Mouse (Mus musculus) hindbrain, postnatal 0 days (tissue): ENCODE results near the gene Zfp157. TPM values are rescaled to one million over a fixed set of nuclear protein-coding genes. Genes with fewer than 3 reads are reported as not detected.
"Not testable (repeated sequence)": the region's sequence is repeated elsewhere in the genome, so short reads cannot be mapped to it uniquely, and the experiment has no call there.

Experiments used
- ATAC-seq: fragments of 200-750 bp; cut with Nextera tagmentation; 2 replicates; pipeline ENCODE4 v1.8.0; 2017; ENCODE audit warnings: mild to moderate bottlenecking, moderate TSS enrichment, moderate library complexity
- DNase-seq: peaks from one replicate; pipeline ENCODE4 v3.0.0-alpha.2; 2015; ENCODE audit warnings: low spot score
- H3K27ac ChIP-seq: fragments of 300-500 bp; sonication (generic); 2 replicates; pipeline ENCODE4 v1.5.1; 2014; ENCODE audit warnings: mild to moderate bottlenecking
- H3K27me3 ChIP-seq: fragments of 300-500 bp; sonication (generic); 2 replicates; pipeline ENCODE4 v1.6.1; 2014; ENCODE audit warnings: low read length, mixed read lengths; ENCODE audit not compliant: insufficient read depth
- H3K36me3 ChIP-seq: fragments of 300-500 bp; sonication (generic); 2 replicates; pipeline ENCODE4 v1.6.1; 2014; ENCODE audit warnings: low read length, mixed read lengths; ENCODE audit not compliant: insufficient read depth
- H3K4me1 ChIP-seq: fragments of 300-500 bp; sonication (generic); 2 replicates; pipeline ENCODE4 v1.6.1; 2014; ENCODE audit warnings: antibody characterized with exemption, low read length, mixed read lengths; ENCODE audit not compliant: insufficient read depth
- H3K4me2 ChIP-seq: fragments of 300-500 bp; sonication (generic); 2 replicates; pipeline ENCODE4 v1.6.1; 2014; ENCODE audit warnings: low read depth, mild to moderate bottlenecking, low read length, moderate library complexity, mixed read lengths
- H3K4me3 ChIP-seq: fragments of 300-500 bp; sonication (generic); 2 replicates; pipeline ENCODE4 v1.5.1; 2014; ENCODE audit warnings: low read length
- H3K9ac ChIP-seq: fragments of 300-500 bp; sonication (generic); replicated peaks from 2 replicates; pipeline ENCODE4 v1.6.1; 2014; ENCODE audit warnings: mild to moderate bottlenecking, low read length, moderate library complexity, mixed read lengths
- H3K9me3 ChIP-seq: fragments of 300-500 bp; sonication (generic); 2 replicates; pipeline ENCODE4 v1.6.1; 2016; ENCODE audit warnings: low read length, mixed read lengths
- CTCF ChIP-seq: IDR thresholded peaks from 2 replicates; pipeline ENCODE4 v1.5.1; 2016; ENCODE audit warnings: antibody characterized with exemption, control low read depth, low read depth
- WGBS: fragments of 180-500 bp; shearing (Covaris S2); extraction: QIAGEN DNeasy Blood & Tissue Kit; methylation state at CpG from one replicate; pipeline ENCODE4 v1.1.7; 2014; 5-methylcytosine and 5-hydroxymethylcytosine counted together
- polyA plus RNA-seq: library from polyadenylated mRNA; unstranded; fragments of >200 nt; fragmentation: Nextera tagmentation; extraction: Ambion mirVana; gene quantifications from 2 replicates; pipeline ENCODE4 v1.2.1, GENCODE M21; 2015
- total RNA-seq: library from RNA; depleted of rRNA; stranded (reverse); fragments of >200 nt; gene quantifications from 2 replicates; pipeline ENCODE4 v1.2.3, GENCODE M21; 2014; rRNA removed

Zfp157 gene
- 29.8 and 31.7 TPM in 2 replicates for total RNA-seq
- 40.3 and 43.7 TPM in 2 replicates for polyA plus RNA-seq

DNA sequence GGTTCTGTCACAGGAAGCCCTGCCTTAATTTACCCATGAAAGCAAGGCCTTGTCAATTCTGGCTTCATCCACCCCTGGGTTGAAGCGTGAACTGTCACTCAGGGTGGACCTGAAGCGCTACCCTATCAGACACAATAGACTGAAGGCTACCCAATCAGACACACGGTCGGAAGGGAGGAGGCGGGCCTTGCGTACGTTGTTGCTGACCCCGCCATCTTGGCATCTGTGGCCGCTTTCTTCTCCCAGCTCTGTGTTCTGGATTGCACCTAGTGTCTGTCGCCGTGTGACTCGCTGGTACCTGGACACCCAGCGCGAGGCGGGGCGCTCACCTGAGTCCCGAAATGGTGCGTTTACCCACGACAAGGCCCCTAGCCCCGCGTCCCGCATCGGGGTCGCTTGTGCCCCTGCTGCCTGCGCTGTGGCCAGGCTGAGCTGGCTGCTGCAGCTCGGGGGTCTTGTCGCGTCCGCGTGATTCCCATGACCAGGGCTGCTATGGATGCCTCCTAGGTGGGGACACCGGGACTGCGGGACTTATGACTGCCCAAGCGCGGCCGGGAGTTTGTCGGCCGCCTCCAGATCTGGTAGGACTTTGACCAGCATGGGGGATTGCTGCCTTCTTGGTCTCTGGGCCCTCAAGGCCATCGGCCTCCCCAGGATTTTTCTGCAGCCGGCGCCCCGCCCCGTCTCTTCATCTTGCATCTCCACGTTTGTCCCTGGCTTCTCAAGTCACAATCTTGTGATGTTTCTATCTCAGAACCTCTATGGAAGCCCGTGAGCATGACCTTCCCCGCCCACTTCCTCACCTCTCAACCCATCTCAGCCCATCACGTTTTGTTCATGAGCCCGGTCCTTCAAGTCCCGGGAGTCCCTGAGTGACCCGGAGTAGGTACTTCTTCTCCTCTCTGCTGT lies at the start of gene Zfp157:
Gene Zfp157, plus strand, starts transcription at position 183 of the 909 bp plus-strand sequence.
- TF ChIP-seq CTCF = 0 out of 2 replicates have a peak, but pooled peaks have one; percentile 16
- H3K27me3 ChIP-seq = no peaks in the 10 kb centered on the region
- ATAC-seq = peak; percentile 100

DNA sequence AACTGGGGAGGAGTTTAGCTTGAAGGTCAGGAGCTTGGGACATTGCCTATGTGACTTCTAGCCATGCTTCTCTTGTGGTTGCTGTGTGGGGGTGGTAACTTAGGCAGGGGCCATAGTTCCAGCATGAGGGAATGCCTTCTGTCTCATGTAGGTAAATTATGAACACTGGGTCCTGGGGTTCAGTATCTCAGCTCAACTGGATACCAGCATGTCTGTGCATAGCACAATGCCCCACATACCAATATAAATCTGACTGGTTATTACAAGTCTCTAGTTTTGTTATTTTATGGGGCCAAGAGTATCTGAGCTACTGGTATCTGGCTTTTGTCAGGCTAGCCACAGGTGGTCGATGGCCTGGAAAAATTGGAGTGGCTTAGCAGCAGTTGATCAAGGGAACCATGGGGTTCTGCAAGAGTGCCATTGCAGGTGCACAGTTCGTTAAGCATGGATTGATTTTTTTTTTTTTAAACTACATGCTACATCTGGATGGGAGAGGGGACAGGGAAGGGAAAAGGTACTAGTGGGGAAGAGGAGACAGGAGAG lies 43.4 kb upstream of the Zfp157 start:
- Histone ChIP-seq H3K27me3 (no peaks in the 10 kb centered on the region), H3K4me3 (no peak overlapping the region), H3K4me2 (no peak overlapping the region), H3K36me3 (no peaks in the 10 kb centered on the region), H3K27ac (no peak overlapping the region), H3K9me3 (no peaks in the 10 kb centered on the region), H3K9ac (no peak overlapping the region), H3K4me1 (no peaks in the 10 kb centered on the region)
- WGBS = 46% methylated on average over 2 of the region's 2 CpGs
- ATAC-seq = no peak
- DNase-seq = no peak
- TF ChIP-seq CTCF = no peak

More for the DNA sequence above, at the start of gene Zfp157:
- Histone ChIP-seq H3K9me3 (no peaks in the 10 kb centered on the region), H3K9ac (peak within 1 kb of the TSS; percentile 99), H3K4me3 (peak within 1 kb of the TSS; percentile 98), H3K27ac (peak within 1 kb of the TSS; percentile 97), H3K36me3 (peaks cover 5% of the 10 kb centered on the region; the same call in 1 of the 2 replicates), H3K4me1 (peaks cover 14% of the 10 kb centered on the region), H3K4me2 (peak within 1 kb of the TSS; percentile 76)
- under 1% methylated on average over 49 of the region's 49 CpGs for WGBS
- DNase-seq = peak; percentile 98

DNA sequence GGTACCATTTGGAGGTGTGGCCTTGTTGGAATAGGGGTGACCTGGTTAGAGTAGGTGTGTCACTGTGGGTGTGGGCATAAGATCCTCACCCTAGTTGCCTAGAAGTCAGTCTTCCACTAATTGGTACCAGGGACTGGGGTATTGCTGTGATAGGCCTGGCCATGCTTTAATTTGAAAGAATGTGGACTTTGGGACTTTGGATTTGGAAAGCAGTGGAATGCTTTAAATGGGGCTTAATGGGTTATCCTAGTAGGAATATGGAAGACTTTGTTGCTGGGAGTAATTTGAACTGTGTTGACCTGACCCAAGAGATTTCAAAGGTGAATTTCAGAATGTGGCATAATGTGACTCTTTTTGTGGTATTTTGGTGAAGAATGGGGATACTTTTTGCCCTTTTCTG lies 40.8 kb upstream of the Zfp157 start:
- not testable (repeated sequence) for ATAC-seq, H3K36me3 ChIP-seq, H3K9ac ChIP-seq, H3K27ac ChIP-seq, H3K9me3 ChIP-seq, H3K4me2 ChIP-seq, H3K27me3 ChIP-seq, H3K4me3 ChIP-seq, H3K4me1 ChIP-seq, DNase-seq

DNA sequence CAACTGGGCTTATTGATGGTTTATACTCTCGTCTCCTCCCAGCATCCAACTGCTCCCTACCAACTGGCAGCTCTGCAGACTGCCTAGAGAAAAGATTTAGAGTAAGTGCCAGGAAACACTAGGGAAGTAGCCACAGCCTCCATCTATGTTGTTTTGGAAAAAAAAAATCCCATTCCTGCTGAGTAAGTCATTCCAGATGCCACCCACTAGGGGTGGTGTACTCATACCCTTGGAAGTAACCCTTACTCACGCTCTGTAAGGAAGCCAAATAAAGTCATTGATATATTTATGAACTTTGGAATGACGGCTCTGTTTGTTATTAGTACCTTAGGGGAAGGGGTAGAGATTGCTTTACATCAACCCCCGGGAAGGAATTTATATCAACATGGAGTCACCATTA lies 17.1 kb downstream of the Zfp157 start:
- no peak for TF ChIP-seq CTCF
- Histone ChIP-seq H3K4me2 (no peak overlapping the region), H3K27ac (no peak overlapping the region), H3K9me3 (peaks cover 18% of the 10 kb centered on the region), H3K36me3 (peaks cover 53% of the 10 kb centered on the region), H3K9ac (no peak overlapping the region), H3K27me3 (no peaks in the 10 kb centered on the region), H3K4me3 (no peak overlapping the region), H3K4me1 (no peaks in the 10 kb centered on the region)
- WGBS = 96% methylated on average over 4 of the region's 4 CpGs
- DNase-seq (no peak), ATAC-seq (no peak)

DNA sequence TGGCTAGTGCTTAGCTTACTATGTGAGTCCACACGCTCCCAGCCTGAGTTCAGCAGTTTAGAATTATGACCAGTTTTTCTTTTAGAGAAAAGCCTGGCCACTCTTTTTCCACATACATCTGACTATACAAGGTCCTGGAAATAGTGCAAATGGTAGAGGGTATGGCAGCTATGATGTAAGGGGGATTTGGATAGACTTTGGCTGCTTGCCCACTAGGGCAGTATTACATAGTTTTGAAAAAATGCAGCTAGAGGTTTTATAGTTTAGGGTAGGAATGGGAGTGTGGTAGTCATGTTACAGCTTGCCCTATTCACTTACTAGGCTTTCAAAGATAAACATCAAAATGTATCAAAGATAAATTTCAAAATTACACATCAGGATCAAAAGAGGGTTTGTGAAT lies 17.8 kb downstream of the Zfp157 start:
- no peak for TF ChIP-seq CTCF
- DNase-seq (no peak), ATAC-seq (no peak)
- Histone ChIP-seq H3K4me2 (no peak overlapping the region), H3K4me3 (no peak overlapping the region), H3K36me3 (peaks cover 50% of the 10 kb centered on the region), H3K27me3 (no peaks in the 10 kb centered on the region), H3K4me1 (no peaks in the 10 kb centered on the region), H3K27ac (no peak overlapping the region), H3K9me3 (peaks cover 18% of the 10 kb centered on the region), H3K9ac (no peak overlapping the region)
- 98% methylated on average over 1 of the region's 1 CpGs for WGBS

DNA sequence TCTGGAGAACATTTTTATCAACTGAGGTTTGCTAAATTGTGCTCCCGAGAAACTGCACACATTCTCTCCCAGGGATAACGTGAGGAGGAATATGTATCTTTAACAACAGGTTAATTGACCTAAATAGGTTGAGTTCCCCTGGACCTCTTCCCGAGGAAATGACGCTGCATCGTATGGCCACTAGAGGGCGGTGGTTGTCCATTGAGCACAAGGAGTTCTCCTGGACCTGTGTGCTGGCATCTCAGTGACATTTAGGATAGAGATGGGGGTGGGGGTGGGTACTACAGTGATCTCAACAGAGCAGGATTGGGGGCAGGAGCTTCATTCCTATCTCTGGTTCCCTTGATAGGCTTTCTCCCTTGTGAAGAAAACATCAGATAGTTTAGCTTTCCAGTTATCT lies 32.3 kb downstream of the Zfp157 start:
- H3K4me1 ChIP-seq = no peaks in the 10 kb centered on the region
- no peaks in the 10 kb centered on the region for H3K27me3 ChIP-seq
- no peak overlapping the region for H3K9ac ChIP-seq
- H3K27ac ChIP-seq = no peak overlapping the region
- ATAC-seq (no peak), DNase-seq (peak; percentile 77)
- no peak overlapping the region for H3K4me2 ChIP-seq
- no peak overlapping the region for H3K4me3 ChIP-seq
- no peaks in the 10 kb centered on the region for H3K9me3 ChIP-seq
- no peaks in the 10 kb centered on the region for H3K36me3 ChIP-seq
- 25% methylated on average over 6 of the region's 6 CpGs for WGBS
- TF ChIP-seq CTCF = peak; percentile 83

DNA sequence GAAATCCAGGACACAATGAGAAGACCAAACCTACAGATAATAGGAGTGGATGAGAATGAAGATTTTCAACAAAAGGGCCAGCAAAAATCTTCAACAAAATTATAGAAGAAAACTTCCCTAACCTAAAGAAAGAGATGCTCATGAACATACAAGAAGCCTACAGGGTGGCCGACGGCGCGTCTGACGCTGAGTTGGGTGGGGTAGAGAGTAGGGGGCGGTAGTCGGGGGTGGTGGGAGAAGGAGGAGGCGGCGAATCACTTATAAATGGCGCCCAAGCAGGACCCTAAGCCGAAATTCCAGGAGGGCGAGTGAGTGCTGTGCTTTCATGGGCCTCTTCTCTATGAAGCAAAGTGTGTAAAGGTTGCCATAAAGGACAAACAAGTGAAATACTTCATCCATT lies 63.3 kb downstream of the Zfp157 start:
- not testable (repeated sequence) for H3K27ac ChIP-seq, DNase-seq, H3K36me3 ChIP-seq, H3K9me3 ChIP-seq, H3K9ac ChIP-seq, H3K27me3 ChIP-seq, H3K4me2 ChIP-seq, H3K4me1 ChIP-seq, H3K4me3 ChIP-seq, ATAC-seq
- WGBS = 95% methylated on average over 7 of the region's 12 CpGs

Other genes with a start within 250 kb of the Zfp157 start
- 9.5 and 16.5 TPM in 2 replicates for gene Mblac1, start 247.2 kb upstream of the Zfp157 start, total RNA-seq
- 9.3 and 10.6 TPM in 2 replicates for gene Mblac1, start 247.2 kb upstream of the Zfp157 start, polyA plus RNA-seq
- gene Nxpe5, start 215.6 kb upstream of the Zfp157 start, total RNA-seq = 0.37 TPM in 1 of 2 replicates, not detected in the other
- 0.06 TPM in 1 of 2 replicates, not detected in the other for gene Nxpe5, start 215.6 kb upstream of the Zfp157 start, polyA plus RNA-seq
- 65.7 and 80.3 TPM in 2 replicates for gene Lamtor4, start 186.0 kb upstream of the Zfp157 start, total RNA-seq
- gene Lamtor4, start 186.0 kb upstream of the Zfp157 start, polyA plus RNA-seq = 107 and 110 TPM in 2 replicates
- 63.1 and 89.3 TPM in 2 replicates for gene BC037034, start 177.4 kb upstream of the Zfp157 start, total RNA-seq
- 13.2 and 13.5 TPM in 2 replicates for gene BC037034, start 177.4 kb upstream of the Zfp157 start, polyA plus RNA-seq
- 0.97 and 1.5 TPM in 2 replicates for gene Gal3st4, start 168.6 kb upstream of the Zfp157 start, total RNA-seq
- 2.1 and 2.5 TPM in 2 replicates for gene Gal3st4, start 168.6 kb upstream of the Zfp157 start, polyA plus RNA-seq
- not detected in 2 replicates for gene Gm43720, start 161.5 kb upstream of the Zfp157 start, total RNA-seq
- 0.08 and 0.13 TPM in 2 replicates for gene Gm43720, start 161.5 kb upstream of the Zfp157 start, polyA plus RNA-seq
- gene Gpc2, start 161.5 kb upstream of the Zfp157 start, total RNA-seq = 102 and 104 TPM in 2 replicates
- 35.0 and 35.9 TPM in 2 replicates for gene Gpc2, start 161.5 kb upstream of the Zfp157 start, polyA plus RNA-seq
- 8.7 and 9.8 TPM in 2 replicates for gene Stag3, start 161.2 kb upstream of the Zfp157 start, total RNA-seq
- 7.3 and 7.8 TPM in 2 replicates for gene Stag3, start 161.2 kb upstream of the Zfp157 start, polyA plus RNA-seq
- gene Pvrig, start 99.5 kb upstream of the Zfp157 start, total RNA-seq = not detected in 2 replicates
- gene Pvrig, start 99.5 kb upstream of the Zfp157 start, polyA plus RNA-seq = not detected in 2 replicates
- gene 1700123K08Rik, start 123.2 kb downstream of the Zfp157 start, total RNA-seq = not detected in 2 replicates
- gene 1700123K08Rik, start 123.2 kb downstream of the Zfp157 start, polyA plus RNA-seq = not detected in 2 replicates
- gene Zfp68, start 178.3 kb downstream of the Zfp157 start, total RNA-seq = 32.2 and 36.6 TPM in 2 replicates
- 43.3 and 46.3 TPM in 2 replicates for gene Zfp68, start 178.3 kb downstream of the Zfp157 start, polyA plus RNA-seq
- gene A430033K04Rik, start 181.4 kb downstream of the Zfp157 start, total RNA-seq = 8.9 and 12.1 TPM in 2 replicates
- 11.6 and 12.1 TPM in 2 replicates for gene A430033K04Rik, start 181.4 kb downstream of the Zfp157 start, polyA plus RNA-seq